Mouse (Mus musculus): ENCODE data around the gene Pex11a.

Pex11a gene

DNA sequence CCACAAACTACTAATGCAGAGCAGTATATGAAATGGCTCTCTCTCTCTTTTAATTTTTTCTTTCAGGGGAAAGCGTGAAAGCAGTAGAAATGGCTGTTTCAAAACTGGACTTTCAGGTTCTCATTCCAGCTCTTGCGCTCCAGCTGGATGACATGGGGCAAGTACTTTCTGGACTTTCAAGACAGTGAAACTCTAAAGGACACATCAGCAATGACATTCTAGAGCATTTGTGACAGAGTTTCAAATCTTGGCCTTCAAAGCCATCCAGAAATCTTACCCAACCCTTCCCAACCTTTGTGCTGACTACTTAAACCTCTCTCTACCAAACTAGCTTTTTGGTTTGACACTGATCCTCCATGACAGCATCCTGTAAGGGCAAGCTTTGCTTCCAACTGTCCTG lies 4.0 kb downstream of the Pex11a start:
- in situ Hi-C loops (cut with MboI, MseI), result no loop called here

DNA sequence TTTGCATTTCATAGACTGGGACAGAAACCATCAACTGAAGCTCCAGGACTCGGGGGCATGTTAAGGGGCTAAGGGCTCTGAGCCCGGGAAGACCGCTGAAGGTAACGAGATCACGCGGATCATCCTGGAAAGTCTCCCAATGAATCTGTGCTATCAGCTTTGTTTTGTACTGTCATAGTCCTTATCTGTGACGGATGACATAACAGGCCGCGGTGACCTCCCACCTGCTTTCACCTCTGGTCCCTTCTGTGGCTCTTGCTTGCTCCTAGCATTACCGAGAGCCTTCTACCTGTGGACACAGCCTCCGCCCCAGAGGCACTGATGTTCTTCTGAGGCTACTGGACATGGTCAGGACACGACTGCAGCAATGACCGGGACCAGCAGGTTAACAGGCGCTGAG lies 6.4 kb downstream of the Pex11a start:
- in situ Hi-C loops (cut with MboI, MseI), result no loop called here

DNA sequence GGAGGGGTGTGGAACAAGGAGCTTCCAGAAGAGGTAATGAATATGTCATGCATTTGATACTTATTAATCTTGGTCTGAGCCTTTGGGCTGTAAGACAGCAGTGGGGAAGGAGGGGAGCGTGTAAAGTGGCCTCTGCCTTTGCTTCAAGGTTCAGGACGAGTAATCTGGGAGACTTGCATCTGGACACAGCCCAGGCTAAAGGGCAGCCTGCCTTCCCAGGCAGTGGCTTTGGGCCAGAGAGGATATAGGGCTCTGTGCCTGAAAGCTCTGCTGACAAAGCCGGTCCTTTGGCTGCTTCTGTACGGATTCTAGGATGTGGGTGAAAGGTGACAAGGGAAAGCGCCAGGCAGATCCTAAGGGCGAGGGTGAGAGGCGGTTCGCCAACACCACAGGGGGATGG lies 8.4 kb downstream of the Pex11a start:
- in situ Hi-C loops (cut with MboI, MseI), result no loop called here

DNA sequence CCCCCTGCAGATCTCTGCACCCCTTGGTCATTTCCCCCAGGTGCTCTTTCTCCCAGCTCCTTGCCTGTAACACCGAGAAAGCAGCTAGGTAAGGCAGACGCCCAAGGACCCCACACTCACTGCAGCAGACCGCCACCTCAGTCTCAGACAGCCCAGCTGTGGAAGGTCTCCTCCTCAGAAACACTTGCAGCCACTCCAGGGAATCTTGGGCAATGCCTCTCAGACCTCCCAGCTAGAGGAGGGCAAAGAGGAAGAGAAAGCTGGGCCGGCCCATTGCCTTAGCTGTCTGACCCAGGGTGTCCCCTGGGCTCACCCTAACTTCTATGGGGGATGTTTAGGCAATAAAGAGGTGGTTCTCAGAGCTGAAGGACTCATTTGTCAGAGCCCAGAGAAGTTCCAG lies 10.3 kb downstream of the Pex11a start, which contains the start of gene Plin1:
TSS of gene Plin1 (minus strand) at position 282 of the 400 bp plus-strand sequence.
- in situ Hi-C loops (cut with MboI, MseI), result no loop called here

GRCm38 (mm10) chr7:79731438-79731837 lies 11.5 kb downstream of the Pex11a start:
- in situ Hi-C loops (cut with MboI, MseI), result no loop called here

GRCm38 (mm10) chr7:79729743-79730370 lies 13.1 kb downstream of the Pex11a start:
- in situ Hi-C loops (cut with MboI, MseI), result no loop called here

GRCm38 (mm10) chr7:79729169-79729568 lies 13.8 kb downstream of the Pex11a start:
- in situ Hi-C loops (cut with MboI, MseI), result no loop called here

DNA sequence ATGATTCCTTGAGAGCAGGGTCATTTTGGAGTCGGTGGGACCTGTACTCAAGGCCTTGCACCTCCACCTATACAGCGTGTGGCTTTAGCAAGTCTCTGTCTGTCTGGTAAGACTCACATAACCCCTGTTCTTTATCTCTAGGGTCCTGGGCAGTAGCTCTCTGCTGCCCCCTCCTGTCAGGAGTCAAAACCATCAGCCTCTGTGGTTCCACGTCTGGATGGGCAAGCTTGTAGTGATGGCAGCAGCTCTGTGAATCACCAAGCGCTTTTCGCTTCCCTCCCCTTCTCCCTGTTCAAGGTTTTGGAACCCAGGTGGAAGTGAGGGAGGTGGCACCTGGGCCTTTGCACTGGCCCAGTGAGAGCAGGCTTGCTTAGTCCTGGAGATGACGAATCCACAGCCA lies 14.7 kb downstream of the Pex11a start:
- in situ Hi-C loops (cut with MboI, MseI), result no loop called here

GRCm38 (mm10) chr7:79727091-79727490 lies 15.8 kb downstream of the Pex11a start:
- in situ Hi-C loops (cut with MboI, MseI), result no loop called here

DNA sequence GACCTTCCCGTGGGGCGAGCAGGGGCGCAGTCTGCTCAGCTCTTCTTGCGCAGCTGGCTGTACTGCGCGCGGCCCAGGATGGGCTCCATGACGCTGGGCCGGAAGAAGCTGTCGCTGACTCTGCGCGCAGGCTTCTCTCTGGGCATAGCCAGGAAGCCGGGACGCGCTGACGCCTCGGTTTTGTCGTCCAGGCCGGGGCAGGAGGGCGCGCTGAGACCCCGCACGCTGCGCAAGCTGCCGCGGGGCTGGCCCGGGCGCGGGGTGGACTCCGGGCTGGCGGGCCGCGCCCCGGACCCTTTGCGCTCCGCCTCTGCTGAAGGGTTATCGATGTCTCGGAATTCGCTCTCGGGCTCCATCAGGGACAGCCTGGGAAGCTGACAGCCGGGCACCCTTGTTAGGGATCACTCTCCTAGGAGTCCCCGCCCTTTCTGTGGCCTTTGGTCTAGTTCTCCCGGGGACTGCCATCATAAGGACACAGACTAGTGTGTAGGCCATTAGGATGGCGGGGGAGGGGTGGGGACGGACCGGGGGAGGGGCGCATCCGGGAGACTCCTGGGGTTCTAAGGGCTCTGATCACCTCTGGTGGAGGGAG lies 21.4 kb downstream of the Pex11a start:
- in situ Hi-C loops (cut with MboI, MseI), result no loop called here

GRCm38 (mm10) chr7:79715187-79715981 lies 27.5 kb downstream of the Pex11a start, which contains the start of gene Kif7:
Gene Kif7 (minus strand): TSS chr7:79715720.
- in situ Hi-C loops (cut with MboI, MseI), result no loop called here

GRCm38 (mm10) chr7:79710831-79711230 lies 32.1 kb downstream of the Pex11a start:
- in situ Hi-C loops (cut with MboI, MseI), result no loop called here

GRCm38 (mm10) chr7:79710130-79710607 lies 32.8 kb downstream of the Pex11a start:
- in situ Hi-C loops (cut with MboI, MseI), result no loop called here

DNA sequence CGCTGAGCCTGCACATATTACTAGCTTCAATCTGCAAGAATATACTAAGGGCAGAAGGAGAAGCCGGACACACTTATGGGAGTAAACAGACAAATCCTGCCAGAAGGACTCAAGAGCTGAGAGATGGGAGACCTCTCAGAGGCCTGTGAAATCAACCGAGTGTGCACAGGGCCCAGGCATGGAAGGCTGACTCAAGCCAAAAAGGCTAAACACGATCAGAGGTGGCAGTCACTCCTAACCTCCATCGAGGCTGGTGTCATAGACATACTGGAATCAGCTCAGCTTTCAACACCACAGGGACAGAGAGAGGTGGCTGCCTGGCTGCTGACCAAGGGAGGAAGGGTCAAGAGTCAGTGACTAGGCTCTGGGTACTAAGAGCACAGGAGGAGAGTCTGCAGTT lies 37.7 kb downstream of the Pex11a start:
- in situ Hi-C loops (cut with MboI, MseI), result no loop called here

DNA sequence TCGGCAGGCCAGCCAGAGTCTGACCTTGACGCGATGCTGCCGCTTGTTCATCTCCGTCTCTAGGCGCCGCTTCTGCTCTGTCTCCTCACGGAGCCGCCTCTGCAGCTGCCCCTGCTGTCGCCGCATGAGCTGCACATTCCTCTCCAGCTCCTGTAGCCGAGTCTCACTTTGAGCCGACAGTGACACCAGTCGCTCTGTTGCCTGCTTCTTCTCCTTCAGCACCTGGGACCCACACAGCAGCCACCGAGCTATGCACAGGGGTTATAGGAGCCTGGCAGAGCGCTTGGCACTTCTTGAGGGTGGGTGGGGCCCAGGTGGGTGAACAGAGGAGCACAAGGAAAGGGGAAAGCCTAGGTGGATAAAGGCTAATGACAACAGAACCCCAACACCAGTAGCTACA lies 40.2 kb downstream of the Pex11a start:
- in situ Hi-C loops (cut with MboI, MseI), result no loop called here

DNA sequence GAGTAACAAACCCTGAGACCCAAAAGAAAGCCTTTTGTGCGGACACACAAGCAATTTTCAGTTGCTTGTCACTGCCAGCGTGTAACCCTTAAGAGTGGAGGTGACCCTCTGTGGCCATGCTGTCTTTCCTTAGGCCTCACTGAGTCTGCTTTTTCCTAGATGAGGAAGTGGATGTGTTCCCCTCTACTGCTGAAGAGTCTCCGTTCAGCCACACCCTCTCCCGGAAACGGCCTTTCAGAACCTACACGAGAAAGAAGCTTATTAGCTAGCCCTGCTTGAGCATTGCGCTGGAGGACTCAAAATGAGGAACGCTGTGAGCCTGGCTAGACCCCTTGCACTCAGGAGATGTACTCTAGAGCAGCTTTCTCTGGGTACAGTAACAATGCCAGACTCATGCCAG lies 46.4 kb downstream of the Pex11a start:
- in situ Hi-C loops (cut with MboI, MseI), result loop anchor here (25.0 kb wide), 2 partner anchors 816 to 1091 kb away; no protein-coding TSS in a partner anchor

Measured in regulatory T cell (primary cell).